Mouse (Mus musculus): ENCODE data around the gene Cnbd2. TPM values are rescaled to one million over a fixed set of nuclear protein-coding genes. Genes with fewer than 3 reads are reported as not detected.
"Not testable (repeated sequence)": the region's sequence is repeated elsewhere in the genome, so short reads cannot be mapped to it uniquely, and the experiment has no call there.

Cnbd2 gene
- polyA plus RNA-seq, 1 experiment from 2014 or later, result 6.4 TPM

DNA sequence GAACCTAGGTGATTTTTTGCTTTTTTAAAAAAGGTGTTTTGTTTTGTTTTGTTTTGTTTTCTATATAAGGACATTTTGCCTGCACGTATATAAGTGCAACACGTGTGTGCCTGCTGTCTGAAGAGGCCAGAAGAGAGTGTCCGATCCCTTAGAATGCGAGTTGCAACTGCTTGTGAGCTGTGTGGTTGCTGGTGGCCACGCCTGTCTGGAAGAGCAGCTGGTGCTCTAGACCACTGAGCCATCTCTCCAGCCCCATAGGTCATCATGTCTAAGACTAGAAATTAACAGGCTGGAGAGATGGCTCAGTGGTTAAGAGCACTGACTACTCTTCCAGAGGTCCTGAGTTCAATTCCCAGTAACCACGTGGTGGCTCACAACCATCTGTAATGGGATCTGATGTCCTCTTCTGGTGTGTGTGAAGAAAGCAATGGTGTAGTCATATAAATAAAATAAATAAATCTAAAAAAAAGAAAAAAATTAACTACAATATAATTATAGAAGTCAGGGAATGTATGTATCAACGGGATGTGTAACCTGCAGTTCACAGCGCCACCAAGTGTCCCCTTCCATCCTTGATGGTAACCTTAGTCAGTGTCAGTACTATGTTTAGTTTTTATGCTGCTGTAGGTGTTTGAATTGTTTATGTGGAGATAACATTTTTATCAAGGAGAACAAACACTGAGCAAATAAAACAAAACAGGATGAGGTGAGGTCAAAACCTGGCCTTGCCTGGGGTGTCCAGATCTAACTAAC lies 40.5 kb downstream of the Cnbd2 start:
- H3K4me2 ChIP-seq (replicated peaks), result no peak overlapping the region
- H3K9ac ChIP-seq, result no peak overlapping the region
- WGBS, result 80% methylated on average over 8 of the region's 8 CpGs
- no peaks in the 10 kb centered on the region for H3K27me3 ChIP-seq
- peaks cover 8% of the 10 kb centered on the region; the same call in 1 of the 2 replicates for H3K4me1 ChIP-seq
- H3K36me3 ChIP-seq, result no peaks in the 10 kb centered on the region
- no peak for ATAC-seq (ENCODE audit: low FRiP score)
- H3K4me3 ChIP-seq, result no peak overlapping the region
- H3K27ac ChIP-seq, result no peak overlapping the region
- no peaks in the 10 kb centered on the region for H3K9me3 ChIP-seq (replicated peaks)

DNA sequence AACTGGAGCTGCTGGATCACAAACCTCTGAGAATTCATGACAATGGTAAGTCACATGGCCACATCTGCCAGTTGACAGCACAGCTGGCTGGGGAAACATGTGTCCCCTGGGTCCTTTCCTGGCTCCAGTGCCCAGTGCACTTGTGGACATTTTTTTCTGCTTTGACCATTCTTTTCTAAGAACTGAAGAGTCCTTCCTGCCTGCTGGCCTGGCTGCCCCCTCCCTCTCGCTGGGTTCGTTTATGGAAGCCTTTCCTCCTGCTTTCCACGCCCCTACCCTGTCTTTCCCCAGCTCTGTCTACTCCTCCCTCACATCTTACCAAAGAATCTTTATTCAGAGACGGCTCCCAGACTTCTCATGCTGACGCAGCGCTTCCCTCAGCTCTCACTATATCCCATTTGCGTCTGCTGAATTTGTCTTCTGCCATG lies 41.2 kb downstream of the Cnbd2 start:
- Histone ChIP-seq H3K36me3 (no peaks in the 10 kb centered on the region), H3K4me1 (peaks cover 8% of the 10 kb centered on the region; the same call in 1 of the 2 replicates), H3K27ac (no peak overlapping the region), H3K9ac (no peak overlapping the region), H3K27me3 (no peaks in the 10 kb centered on the region), H3K9me3 (replicated peaks) (no peaks in the 10 kb centered on the region), H3K4me3 (no peak overlapping the region), H3K4me2 (replicated peaks) (no peak overlapping the region)
- ATAC-seq (ENCODE audit: low FRiP score), result no peak
- 47% methylated on average over 7 of the region's 7 CpGs for WGBS

DNA sequence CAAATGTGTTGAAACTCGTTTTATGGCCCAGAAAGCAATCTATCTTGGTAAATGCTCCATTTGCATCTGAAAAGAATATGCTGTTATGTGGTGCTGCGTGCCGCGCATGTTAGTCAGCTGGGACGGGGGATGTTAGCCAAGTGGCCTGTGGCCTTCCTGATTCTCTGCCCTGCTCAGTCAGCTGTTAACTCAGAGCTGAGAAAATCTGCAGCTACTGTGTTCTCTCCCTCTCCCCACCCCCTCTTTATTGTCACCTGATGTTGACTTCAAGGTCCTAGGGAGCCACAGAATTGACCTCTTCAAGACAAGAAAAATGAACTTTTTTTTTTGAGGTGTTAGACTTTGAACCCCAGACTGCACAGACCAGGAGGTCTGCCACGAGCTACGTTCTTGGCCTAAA lies 43.9 kb downstream of the Cnbd2 start:
- WGBS, result 52% methylated on average over 7 of the region's 7 CpGs
- H3K4me1 ChIP-seq, result peaks cover 8% of the 10 kb centered on the region; the same call in 1 of the 2 replicates
- H3K4me3 ChIP-seq, result no peak overlapping the region
- H3K9me3 ChIP-seq (replicated peaks), result no peaks in the 10 kb centered on the region
- ATAC-seq (ENCODE audit: low FRiP score), result no peak
- H3K9ac ChIP-seq, result no peak overlapping the region
- no peaks in the 10 kb centered on the region for H3K27me3 ChIP-seq
- no peak overlapping the region for H3K4me2 ChIP-seq (replicated peaks)
- 0 out of 2 replicates have a peak overlapping the region, but pooled peaks have one; percentile 3 for H3K27ac ChIP-seq
- H3K36me3 ChIP-seq, result no peaks in the 10 kb centered on the region

- H3K4me3 ChIP-seq, result no peak overlapping the region
- no peaks in the 10 kb centered on the region for H3K9me3 ChIP-seq (replicated peaks)
- H3K9ac ChIP-seq, result no peak overlapping the region
- H3K4me2 ChIP-seq (replicated peaks), result no peak overlapping the region
- WGBS, result 85% methylated on average over 3 of the region's 3 CpGs
- no peak overlapping the region for H3K27ac ChIP-seq
- no peaks in the 10 kb centered on the region for H3K36me3 ChIP-seq
- H3K27me3 ChIP-seq, result 0 out of 2 replicates have a peak, but pooled peaks cover 6% of the 10 kb centered on the region
- ATAC-seq (ENCODE audit: low FRiP score), result no peak
- no peaks in the 10 kb centered on the region for H3K4me1 ChIP-seq
Measured at GRCm38 (mm10) chr2:156368465-156368864, 56.4 kb downstream of the Cnbd2 start.

- 87% methylated on average over 7 of the region's 7 CpGs for whole genome bisulfite sequencing
- ATAC-seq (ENCODE audit: low FRiP score), result no peak
- H3K4me2 ChIP-seq (replicated peaks), result no peak overlapping the region
- H3K9me3 ChIP-seq (replicated peaks), result no peaks in the 10 kb centered on the region
- H3K4me1 ChIP-seq, result no peaks in the 10 kb centered on the region
- no peak overlapping the region for H3K27ac ChIP-seq
- no peaks in the 10 kb centered on the region for H3K27me3 ChIP-seq
- no peak overlapping the region for H3K9ac ChIP-seq
- no peak overlapping the region for H3K4me3 ChIP-seq
- no peaks in the 10 kb centered on the region for H3K36me3 ChIP-seq
Measured at GRCm38 (mm10) chr2:156370896-156371295, 58.8 kb downstream of the Cnbd2 start.

GRCm38 (mm10) chr2:156376956-156377355 lies 64.9 kb downstream of the Cnbd2 start:
- Histone ChIP-seq H3K4me1 (no peaks in the 10 kb centered on the region), H3K27me3 (no peaks in the 10 kb centered on the region), H3K4me2 (replicated peaks) (no peak overlapping the region), H3K36me3 (no peaks in the 10 kb centered on the region), H3K9ac (no peak overlapping the region), H3K4me3 (no peak overlapping the region), H3K9me3 (replicated peaks) (no peaks in the 10 kb centered on the region), H3K27ac (no peak overlapping the region)
- ATAC-seq (ENCODE audit: low FRiP score), result no peak
- 86% methylated on average over 7 of the region's 7 CpGs for WGBS

DNA sequence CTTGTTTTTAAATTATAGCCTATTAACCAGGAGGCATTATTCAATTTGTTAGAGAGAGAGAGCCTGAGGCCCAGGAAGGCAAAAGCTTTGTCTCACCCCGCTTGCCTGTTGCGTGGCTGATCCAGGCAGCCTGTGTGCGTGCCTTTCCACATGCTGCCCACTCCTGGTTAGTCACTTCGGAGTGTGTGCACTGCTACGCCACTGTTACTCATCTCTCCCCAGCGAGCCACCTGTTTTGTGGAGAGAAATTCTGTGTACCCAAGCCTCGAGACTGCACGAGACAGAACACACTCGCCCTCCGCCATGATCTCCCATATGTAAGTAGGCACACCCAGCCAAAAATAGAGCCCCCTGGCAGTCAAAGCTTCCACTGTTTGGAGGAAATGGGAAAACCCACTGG lies 67.8 kb downstream of the Cnbd2 start:
- no peak for ATAC-seq (ENCODE audit: low FRiP score)
- H3K4me2 ChIP-seq (replicated peaks), result no peak overlapping the region
- H3K9me3 ChIP-seq (replicated peaks), result peaks cover 4% of the 10 kb centered on the region; the same call in 1 of the 2 replicates
- H3K9ac ChIP-seq, result no peak overlapping the region
- no peak overlapping the region for H3K27ac ChIP-seq
- WGBS, result 89% methylated on average over 10 of the region's 10 CpGs
- H3K4me1 ChIP-seq, result no peaks in the 10 kb centered on the region
- H3K27me3 ChIP-seq, result no peaks in the 10 kb centered on the region
- H3K36me3 ChIP-seq, result no peaks in the 10 kb centered on the region
- no peak overlapping the region for H3K4me3 ChIP-seq

GRCm38 (mm10) chr2:156381350-156381749 lies 69.3 kb downstream of the Cnbd2 start:
- WGBS, result 65% methylated on average over 4 of the region's 4 CpGs
- Histone ChIP-seq H3K36me3 (no peaks in the 10 kb centered on the region), H3K27ac (no peak overlapping the region), H3K4me3 (no peak overlapping the region), H3K9ac (no peak overlapping the region), H3K4me1 (no peaks in the 10 kb centered on the region), H3K27me3 (no peaks in the 10 kb centered on the region), H3K9me3 (replicated peaks) (peaks cover 4% of the 10 kb centered on the region; the same call in 1 of the 2 replicates), H3K4me2 (replicated peaks) (no peak overlapping the region)
- no peak for ATAC-seq (ENCODE audit: low FRiP score)

DNA sequence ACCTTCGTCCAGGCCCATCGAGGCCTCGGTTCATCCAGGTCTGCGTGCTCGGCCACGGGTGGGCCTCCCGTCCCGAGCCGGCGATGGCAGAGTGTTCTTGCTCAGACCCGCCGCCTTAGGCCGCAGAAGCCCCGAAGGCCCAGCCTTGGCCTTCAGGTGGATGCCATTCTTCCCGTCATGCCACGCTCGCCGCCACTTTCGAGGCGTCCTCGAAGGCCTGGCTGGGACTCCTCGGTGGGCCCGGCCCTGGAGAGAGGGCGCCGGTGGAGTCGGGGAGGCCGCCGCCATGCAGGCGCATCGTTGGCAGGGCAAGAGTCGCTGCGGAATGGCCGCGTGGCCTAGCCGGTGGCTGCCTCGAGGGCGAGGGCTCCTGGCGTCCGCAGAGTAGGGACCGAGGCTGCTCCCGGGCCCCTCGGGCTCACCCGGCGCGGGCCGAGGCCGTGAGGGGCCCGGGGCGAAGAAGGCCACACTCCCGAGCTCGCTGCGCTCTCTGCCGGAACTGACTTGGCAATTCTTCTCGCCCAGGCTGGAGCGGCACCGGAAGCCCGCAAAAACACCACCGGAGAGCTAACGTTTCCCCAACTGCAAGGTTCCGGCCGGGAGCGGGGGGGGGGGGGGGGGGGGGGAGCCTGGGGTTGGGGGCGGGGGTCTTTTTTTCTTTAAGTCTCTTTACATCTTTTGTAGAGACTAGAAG lies 80.5 kb downstream of the Cnbd2 start:
- WGBS, result no CpG with 5 or more reads among the region's 63 CpGs
- H3K27ac ChIP-seq, result peak overlapping the region; percentile 64; the same call in 1 of the 2 replicates
- H3K4me1 ChIP-seq; H3K36me3 ChIP-seq; H3K9me3 ChIP-seq (replicated peaks); H3K27me3 ChIP-seq: not testable (repeated sequence)
- ATAC-seq (ENCODE audit: low FRiP score), result peak; percentile 92
- H3K4me2 ChIP-seq (replicated peaks), result peak overlapping the region; percentile 42
- H3K4me3 ChIP-seq, result peak overlapping the region; percentile 36
- peak overlapping the region; percentile 24; the same call in 1 of the 2 replicates for H3K9ac ChIP-seq

- Histone ChIP-seq H3K27me3 (no peaks in the 10 kb centered on the region), H3K4me1 (peaks cover 5% of the 10 kb centered on the region; the same call in 1 of the 2 replicates), H3K4me3 (peak overlapping the region; percentile 36), H3K9me3 (replicated peaks) (no peaks in the 10 kb centered on the region), H3K9ac (peak overlapping the region; percentile 24; the same call in 1 of the 2 replicates), H3K4me2 (replicated peaks) (peak overlapping the region; percentile 42), H3K27ac (peak overlapping the region; percentile 64; the same call in 1 of the 2 replicates), H3K36me3 (no peaks in the 10 kb centered on the region)
- 58% methylated on average over 5 of the region's 5 CpGs for WGBS
- peak; percentile 72 for ATAC-seq (ENCODE audit: low FRiP score)
Measured at GRCm38 (mm10) chr2:156393155-156393828, 81.2 kb downstream of the Cnbd2 start.

- Histone ChIP-seq H3K27me3 (no peaks in the 10 kb centered on the region), H3K9ac (no peak overlapping the region), H3K36me3 (no peaks in the 10 kb centered on the region), H3K27ac (no peak overlapping the region), H3K9me3 (replicated peaks) (no peaks in the 10 kb centered on the region), H3K4me3 (no peak overlapping the region), H3K4me1 (peaks cover 5% of the 10 kb centered on the region; the same call in 1 of the 2 replicates), H3K4me2 (replicated peaks) (no peak overlapping the region)
- 90% methylated on average over 4 of the region's 4 CpGs for WGBS
- ATAC-seq (ENCODE audit: low FRiP score), result no peak
Measured at GRCm38 (mm10) chr2:156394282-156394681, 82.2 kb downstream of the Cnbd2 start.

DNA sequence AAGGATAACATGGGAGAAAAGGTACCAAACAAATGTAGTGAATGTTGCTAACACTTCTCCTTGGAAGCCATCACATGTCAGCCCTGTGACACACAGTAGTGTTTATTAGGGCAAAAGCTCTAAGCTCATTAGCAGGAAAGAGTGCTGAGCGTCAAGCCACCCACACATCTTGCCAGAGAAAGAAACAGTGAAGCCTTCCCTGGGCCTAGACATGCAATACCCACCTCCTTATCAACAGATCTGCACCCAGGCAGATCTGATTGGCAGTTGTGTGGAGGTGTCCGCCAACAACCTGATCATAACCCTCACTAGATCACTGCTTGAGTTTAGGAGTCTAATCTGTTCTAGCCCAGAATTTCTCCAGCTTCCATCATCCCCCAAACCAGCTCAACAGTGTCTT lies 84.0 kb downstream of the Cnbd2 start:
- no peak overlapping the region for H3K9ac ChIP-seq
- no peak overlapping the region for H3K4me2 ChIP-seq (replicated peaks)
- no peak overlapping the region for H3K4me3 ChIP-seq
- no peaks in the 10 kb centered on the region for H3K9me3 ChIP-seq (replicated peaks)
- H3K4me1 ChIP-seq, result peaks cover 12% of the 10 kb centered on the region
- WGBS, result 84% methylated on average over 2 of the region's 2 CpGs
- no peaks in the 10 kb centered on the region for H3K27me3 ChIP-seq
- H3K36me3 ChIP-seq, result no peaks in the 10 kb centered on the region
- no peak overlapping the region for H3K27ac ChIP-seq
- no peak for ATAC-seq (ENCODE audit: low FRiP score)

All from hindbrain, embryonic 12.5 days (tissue).